Mouse (Mus musculus) gastrocnemius, postnatal 14 days (tissue): ENCODE data around the gene Raver1. TPM values are rescaled to one million over a fixed set of nuclear protein-coding genes. Genes with fewer than 3 reads are reported as not detected.
A peak's percentile ranks its signal among the peaks of the same experiment; 100 is the strongest.

ENCODE experiments used
- DNase-seq: peaks from one replicate; pipeline ENCODE4 v3.0.0; 2021; ENCODE audit warnings: mixed read lengths
- intact Hi-C: fragments of 180-260 bp; cut with DNase I; formaldehyde crosslinking; loops from one replicate; pipeline ENCODE4 v1.15.1; 2025; ENCODE audit warnings: low total_unique reads
- total RNA-seq, 2 experiments: library from RNA; stranded (reverse); gene quantifications; 2 replicates each; pipeline ENCODE4 v1.2.3; 2021

The Raver1 gene
- total RNA-seq, 2 experiments from 2014 or later = 16.2 to 19.6 TPM

- DNase-seq = no peak
- intact Hi-C loops = no loop called here
These were observed 21.9 kb upstream of the Raver1 start for GRCm38 (mm10) chr9:21113751-21114150.

GRCm38 (mm10) chr9:21107607-21108237, 15.9 kb upstream of the Raver1 start:
- DNase-seq = no peak
- intact Hi-C loops = no loop called here

- no peak for DNase-seq
- intact Hi-C loops = no loop called here
These were observed 14.2 kb upstream of the Raver1 start for GRCm38 (mm10) chr9:21105760-21106564.

GRCm38 (mm10) chr9:21104814-21105213, 13.0 kb upstream of the Raver1 start:
- intact Hi-C loops = no loop called here
- DNase-seq = no peak

- DNase-seq = no peak
- intact Hi-C loops = no loop called here
These were observed 10.3 kb upstream of the Raver1 start for GRCm38 (mm10) chr9:21102076-21102475.

GRCm38 (mm10) chr9:21100447-21101161, 8.8 kb upstream of the Raver1 start:
- no peak for DNase-seq
- intact Hi-C loops = no loop called here

GRCm38 (mm10) chr9:21097793-21098192, 6.0 kb upstream of the Raver1 start:
- intact Hi-C loops = no loop called here
- no peak for DNase-seq

GRCm38 (mm10) chr9:21095958-21096357, 4.2 kb upstream of the Raver1 start:
- intact Hi-C loops = no loop called here
- DNase-seq = no peak

GRCm38 (mm10) chr9:21093423-21093822, 1.6 kb upstream of the Raver1 start:
- intact Hi-C loops = no loop called here

GRCm38 (mm10) chr9:21090972-21091706, 669 bp downstream of the Raver1 start:
- DNase-seq = no peak
- intact Hi-C loops = no loop called here

More at GRCm38 (mm10) chr9:21093423-21093822, 1.6 kb upstream of the Raver1 start:
- DNase-seq = no peak

- intact Hi-C loops = no loop called here
- DNase-seq = no peak
These were observed 1.3 kb downstream of the Raver1 start for GRCm38 (mm10) chr9:21090537-21090936.

GRCm38 (mm10) chr9:21083324-21083723, 8.5 kb downstream of the Raver1 start:
- no peak for DNase-seq
- intact Hi-C loops = no loop called here

- no peak for DNase-seq
- intact Hi-C loops = no loop called here
These were observed 10.7 kb downstream of the Raver1 start for GRCm38 (mm10) chr9:21081127-21081526.

GRCm38 (mm10) chr9:21075625-21076024, 16.2 kb downstream of the Raver1 start:
- DNase-seq = no peak

GRCm38 (mm10) chr9:21074173-21074572, 17.6 kb downstream of the Raver1 start:
- intact Hi-C loops = no loop called here
- no peak for DNase-seq

More at GRCm38 (mm10) chr9:21075625-21076024, 16.2 kb downstream of the Raver1 start:
- intact Hi-C loops = no loop called here

GRCm38 (mm10) chr9:21073044-21073840, 18.6 kb downstream of the Raver1 start, which contains the start of the genes Gm49373 and Fdx1l:
Gene Gm49373 (minus strand): TSS chr9:21073096.
Gene Fdx1l (minus strand): TSS chr9:21073614.
- intact Hi-C loops = no loop called here
- DNase-seq = peak; percentile 89

- DNase-seq = no peak
- intact Hi-C loops = no loop called here
These were observed 19.2 kb downstream of the Raver1 start for GRCm38 (mm10) chr9:21072641-21073040.

- intact Hi-C loops = no loop called here
- DNase-seq = no peak
These were observed 24.7 kb downstream of the Raver1 start, which contains the start of gene Zglp1 for GRCm38 (mm10) chr9:21067006-21067684. Gene Zglp1 (minus strand): TSS chr9:21067093.
